Mouse (Mus musculus): ENCODE measurements around the gene Zfp992. TPM values are rescaled to one million over a fixed set of nuclear protein-coding genes. Genes with fewer than 3 reads are reported as not detected.

The Zfp992 gene
- polyA plus RNA-seq, 1 experiment from 2014 or later: 31.6 TPM

Other genes starting within 250 kb of the Zfp992 start
- gene Zfp981, start 53.0 kb downstream of the Zfp992 start, polyA plus RNA-seq (2018): 0.26 TPM in 1 of 3 replicates, not detected in the others
- 13.8 to 119 TPM (median 16.0 TPM) in 3 replicates for gene Zfp993, start 161.9 kb downstream of the Zfp992 start, polyA plus RNA-seq (2018)